Mouse (Mus musculus): Measurements from ENCODE around the gene Abl1. TPM values are rescaled to one million over a fixed set of nuclear protein-coding genes. Genes with fewer than 3 reads are reported as not detected.
"Not testable (repeated sequence)": the region's sequence is repeated elsewhere in the genome, so short reads cannot be mapped to it uniquely, and the experiment has no call there.

Abl1 gene
- 10 to 100 TPM; 56.8 to 65.5 TPM for total RNA-seq (2021)

GRCm38 (mm10) chr2:31688074-31688925, at the start of gene Abl1:
Abl1 (plus strand) TSS chr2:31688376.
- peak; percentile 97 to 98 for DNase-seq
- intact Hi-C loops (cut with DNase I), result loop anchor here (10.0 kb wide), 1 partner anchor 447 kb away; no protein-coding TSS in a partner anchor

- intact Hi-C loops (cut with DNase I), result no loop called here
- DNase-seq, result no peak
Measured at GRCm38 (mm10) chr2:31638581-31639465, 49.4 kb upstream of the Abl1 start.

GRCm38 (mm10) chr2:31639466-31639760, 48.8 kb upstream of the Abl1 start:
- DNase-seq, result no peak
- intact Hi-C loops (cut with DNase I), result no loop called here

- no peak for DNase-seq
- intact Hi-C loops (cut with DNase I), result no loop called here
Measured at GRCm38 (mm10) chr2:31639901-31640608, 48.1 kb upstream of the Abl1 start, which contains the start of gene Prdm12. Prdm12 (plus strand) TSS chr2:31640037.

GRCm38 (mm10) chr2:31640609-31641507, 47.3 kb upstream of the Abl1 start:
- DNase-seq, result peak in 1 of 2 experiments; percentile 20
- intact Hi-C loops (cut with DNase I), result no loop called here

- DNase-seq, result no peak
- intact Hi-C loops (cut with DNase I), result no loop called here
Measured at GRCm38 (mm10) chr2:31641508-31641830, 46.7 kb upstream of the Abl1 start.

- intact Hi-C loops (cut with DNase I), result no loop called here
- no peak for DNase-seq
Measured at GRCm38 (mm10) chr2:31641929-31642328, 46.2 kb upstream of the Abl1 start.

- peak in 1 of 2 experiments; percentile 22 for DNase-seq
- intact Hi-C loops (cut with DNase I), result no loop called here
Measured at GRCm38 (mm10) chr2:31653971-31654853, 34.0 kb upstream of the Abl1 start.

GRCm38 (mm10) chr2:31654854-31655559, 33.2 kb upstream of the Abl1 start:
- DNase-seq, result peak; percentile 55 to 78
- intact Hi-C loops (cut with DNase I), result loop anchor here (1.0 kb wide), 1 partner anchor 172 kb away; no protein-coding TSS in a partner anchor

GRCm38 (mm10) chr2:31656374-31656773, 31.8 kb upstream of the Abl1 start:
- intact Hi-C loops (cut with DNase I), result no loop called here
- DNase-seq, result no peak

GRCm38 (mm10) chr2:31662939-31663803, 25.0 kb upstream of the Abl1 start:
- intact Hi-C loops (cut with DNase I), result no loop called here
- no peak for DNase-seq

- intact Hi-C loops (cut with DNase I), result no loop called here
- no peak for DNase-seq
Measured at GRCm38 (mm10) chr2:31663804-31664180, 24.4 kb upstream of the Abl1 start.

GRCm38 (mm10) chr2:31667332-31667731, 20.8 kb upstream of the Abl1 start:
- intact Hi-C loops (cut with DNase I), result no loop called here
- peak; percentile 26 to 55 for DNase-seq

GRCm38 (mm10) chr2:31670551-31671035, 17.6 kb upstream of the Abl1 start, which contains the start of gene Exosc2:
Exosc2 (plus strand) TSS chr2:31670715.
- intact Hi-C loops (cut with DNase I), result no loop called here

GRCm38 (mm10) chr2:31678641-31679040, 9.5 kb upstream of the Abl1 start:
- no peak for DNase-seq
- intact Hi-C loops (cut with DNase I), result no loop called here

More at GRCm38 (mm10) chr2:31670551-31671035, 17.6 kb upstream of the Abl1 start, which contains the start of gene Exosc2:
- DNase-seq, result peak; percentile 95 to 96

GRCm38 (mm10) chr2:31681051-31681707, 7.0 kb upstream of the Abl1 start:
- intact Hi-C loops (cut with DNase I), result loop anchor here (10.0 kb wide), 1 partner anchor 454 kb away; no protein-coding TSS in a partner anchor
- DNase-seq, result not testable (repeated sequence)
